Mouse (Mus musculus): ENCODE data around the gene Mbtps2.

DNA sequence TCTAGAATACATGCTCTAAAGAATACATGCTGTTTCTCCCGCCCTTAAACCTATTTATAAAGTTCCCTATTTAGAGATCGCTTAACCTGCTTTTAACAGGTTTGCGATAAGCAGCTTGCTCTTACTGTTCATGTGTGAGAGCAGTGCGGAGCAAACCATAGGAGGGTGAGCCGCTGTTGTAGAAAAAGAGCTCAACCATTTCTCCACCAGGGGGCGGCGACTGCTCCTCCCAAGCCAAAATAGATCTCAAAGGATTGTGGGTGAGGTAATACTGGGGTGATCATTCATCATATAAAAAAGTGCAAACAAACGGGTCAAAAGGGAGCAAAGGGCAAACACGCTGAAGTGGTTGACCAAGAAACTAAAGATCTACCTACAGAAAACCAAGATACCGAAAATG lies 34.7 kb downstream of the Mbtps2 start:
- TF ChIP-seq CTCF (IDR thresholded peaks at IDR 0.05; ENCODE audit: control insufficient read depth, insufficient read depth, insufficient replicate concordance, low read depth, low read length) (no peak), POLR2A (IDR thresholded peaks at IDR 0.05; ENCODE audit: control insufficient read depth, low read depth, low read length) (no peak)
